Mouse (Mus musculus) G1E (cell line): ENCODE measurements at regions not wholly inside any gene's neighbourhood (a gene's known extent, or its start where the extent isn't known, plus 50 kb on each side); places are given as distances from the start of the nearest gene placed in this dataset.
"Not testable (repeated sequence)": the region's sequence is repeated elsewhere in the genome, so short reads cannot be mapped to it uniquely, and the experiment has no call there.

Experiments
- ATAC-seq: 2 replicates; pipeline ENCODE4 v1.8.0; 2016; ENCODE audit warnings: mild to moderate bottlenecking; ENCODE audit not compliant: insufficient number of reproducible peaks, poor library complexity, low FRiP score, severe bottlenecking; ENCODE audit errors: extremely low read depth
- DNase-seq: peaks from one replicate; pipeline ENCODE4 v3.0.0; 2012; ENCODE audit warnings: low spot score
- H3K27me3 ChIP-seq: 2 replicates; pipeline ENCODE4 v1.6.1; 2012; ENCODE audit warnings: mild to moderate bottlenecking, low read length, inconsistent platforms; ENCODE audit not compliant: insufficient read depth
- H3K36me3 ChIP-seq: replicated peaks from 2 replicates; pipeline ENCODE3; 2012; ENCODE audit warnings: mild to moderate bottlenecking, inconsistent platforms
- H3K4me1 ChIP-seq: 2 replicates; pipeline ENCODE4 v1.6.1; 2012; ENCODE audit warnings: low read depth, low read length, inconsistent platforms, mixed read lengths; ENCODE audit not compliant: insufficient read depth
- H3K4me3 ChIP-seq: 2 replicates; pipeline ENCODE4 v1.5.1; 2012; ENCODE audit warnings: low read depth, mild to moderate bottlenecking, inconsistent platforms, low read length, moderate library complexity, mixed read lengths
- H3K9me3 ChIP-seq: replicated peaks from 2 replicates; pipeline ENCODE4 v1.6.1; 2012; ENCODE audit warnings: inconsistent platforms
- CTCF ChIP-seq: IDR thresholded peaks from 2 replicates; pipeline ENCODE4 v1.5.1; 2012; ENCODE audit warnings: low read depth, low read length, inconsistent platforms, mixed read lengths
- GATA1 ChIP-seq: IDR thresholded peaks from 2 replicates; pipeline ENCODE4 v1.6.1; 2012; ENCODE audit warnings: borderline replicate concordance, low read length, inconsistent platforms, mixed read lengths
- GATA2 ChIP-seq: IDR thresholded peaks from 2 replicates; pipeline ENCODE4 v1.6.1; 2012; ENCODE audit warnings: low read depth, low read length, inconsistent platforms, borderline replicate concordance
- POLR2AphosphoS5 ChIP-seq: IDR thresholded peaks from 2 replicates; pipeline ENCODE4 v1.6.1; 2012; ENCODE audit warnings: low read depth, low read length, inconsistent platforms; ENCODE audit not compliant: insufficient replicate concordance
- TAL1 ChIP-seq: conservative IDR thresholded peaks from 2 replicates; pipeline ENCODE4 v1.6.1; 2012; ENCODE audit warnings: low read depth, low read length, inconsistent platforms, mixed read lengths

DNA sequence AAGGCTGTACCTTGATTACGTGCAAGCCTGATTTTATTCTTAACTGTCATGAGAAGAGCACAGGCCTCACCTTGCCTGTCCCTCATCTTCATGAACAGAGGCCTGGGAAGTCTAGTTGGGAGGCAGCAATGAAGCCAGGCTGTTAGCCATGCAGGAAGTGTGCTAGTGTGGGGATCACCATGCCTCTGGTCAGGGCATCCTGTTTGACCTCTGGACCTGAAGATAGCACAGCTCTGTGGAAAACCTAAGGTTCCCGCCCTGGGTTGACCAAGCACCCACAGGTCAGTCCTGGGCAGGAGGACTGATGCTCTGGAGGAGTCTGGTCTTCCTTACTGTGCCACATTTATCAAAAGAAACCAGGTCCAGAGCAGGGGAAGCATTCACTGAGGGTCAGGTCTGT lies 157.6 kb downstream of the Gm906 start:
- no peak for TF ChIP-seq POLR2AphosphoS5
- TF ChIP-seq GATA2: no peak
- no peak for TF ChIP-seq GATA1
- no peak for DNase-seq

GRCm38 (mm10) chr13:50064841-50065240 lies 185.3 kb downstream of the Gm906 start:
- Histone ChIP-seq H3K36me3 (no peaks in the 10 kb centered on the region), H3K9me3 (no peaks in the 10 kb centered on the region), H3K4me3 (no peak overlapping the region), H3K4me1 (no peaks in the 10 kb centered on the region), H3K27me3 (no peaks in the 10 kb centered on the region)
- ATAC-seq (no peak), DNase-seq (no peak)
- no peak for TF ChIP-seq CTCF
- no peak for TF ChIP-seq POLR2AphosphoS5
- no peak for TF ChIP-seq GATA2
- no peak for TF ChIP-seq GATA1
- TF ChIP-seq TAL1: no peak

More for the DNA sequence above, 157.6 kb downstream of the Gm906 start:
- Histone ChIP-seq H3K36me3 (no peaks in the 10 kb centered on the region), H3K27me3 (no peaks in the 10 kb centered on the region), H3K4me1 (no peaks in the 10 kb centered on the region), H3K4me3 (no peak overlapping the region), H3K9me3 (no peaks in the 10 kb centered on the region)
- ATAC-seq: no peak

DNA sequence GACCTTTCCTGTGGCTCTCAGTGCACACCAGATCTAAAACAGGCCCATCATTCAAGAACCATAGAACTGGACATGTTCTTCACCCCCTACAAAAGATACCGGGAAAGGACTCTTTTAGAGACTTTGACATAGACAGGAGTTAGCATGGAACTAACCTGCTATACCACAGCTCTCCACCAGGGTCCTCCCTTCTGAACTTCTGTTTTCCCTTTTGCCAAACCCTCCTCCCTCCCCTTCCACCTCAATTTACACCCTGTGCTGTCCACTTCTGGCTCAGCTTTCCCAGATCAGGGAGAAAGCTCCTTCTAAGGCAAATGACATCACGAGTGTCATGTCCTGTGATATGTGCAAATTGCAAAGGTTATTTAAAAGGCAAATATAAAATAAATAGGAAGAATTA lies 185.7 kb downstream of the Gm906 start:
- H3K4me1 ChIP-seq, H3K27me3 ChIP-seq, H3K36me3 ChIP-seq, H3K9me3 ChIP-seq, DNase-seq, H3K4me3 ChIP-seq, ATAC-seq: not testable (repeated sequence)

DNA sequence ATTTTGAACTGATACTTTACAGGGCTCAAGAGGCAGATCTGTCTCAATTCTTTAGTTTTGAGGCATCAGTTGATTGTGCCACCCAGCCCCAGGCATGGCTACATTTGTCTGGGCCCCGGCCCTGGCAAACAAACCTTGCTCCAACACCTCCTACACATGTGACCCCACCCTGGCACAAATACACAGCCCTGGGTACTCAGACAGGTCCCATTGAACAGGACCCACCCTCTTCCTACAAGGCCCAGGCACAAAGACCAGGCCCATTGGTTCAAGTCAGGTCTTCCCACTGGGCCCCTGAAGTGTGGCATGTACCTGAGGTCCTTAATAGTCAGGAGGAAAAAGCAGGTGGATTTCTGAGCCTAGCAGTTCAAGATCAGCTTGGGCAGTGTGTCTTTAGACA lies 190.4 kb downstream of the Gm906 start:
- ATAC-seq, H3K36me3 ChIP-seq, H3K27me3 ChIP-seq, H3K4me1 ChIP-seq, H3K9me3 ChIP-seq, DNase-seq, H3K4me3 ChIP-seq: not testable (repeated sequence)

DNA sequence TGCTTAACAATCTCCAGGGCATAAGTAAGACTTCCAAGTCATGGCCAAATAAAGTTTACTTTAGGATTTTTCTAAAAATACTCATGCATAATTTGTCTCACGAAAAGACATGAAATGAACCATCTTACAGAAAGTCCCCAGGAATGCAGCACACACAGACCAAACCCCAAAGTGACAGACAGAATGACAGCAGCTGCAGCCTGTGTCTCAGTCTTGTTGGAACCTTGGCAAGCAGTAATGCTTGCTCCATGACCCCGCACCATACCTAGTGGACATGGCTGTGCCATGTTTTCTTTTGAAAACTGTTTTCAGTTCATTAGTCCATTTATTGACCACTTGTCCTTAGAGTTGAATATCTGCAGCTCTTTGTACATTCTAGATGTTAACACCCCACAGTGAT lies 191.1 kb downstream of the Gm906 start:
- H3K4me1 ChIP-seq, H3K4me3 ChIP-seq, DNase-seq, H3K9me3 ChIP-seq, ATAC-seq, H3K36me3 ChIP-seq, H3K27me3 ChIP-seq: not testable (repeated sequence)

DNA sequence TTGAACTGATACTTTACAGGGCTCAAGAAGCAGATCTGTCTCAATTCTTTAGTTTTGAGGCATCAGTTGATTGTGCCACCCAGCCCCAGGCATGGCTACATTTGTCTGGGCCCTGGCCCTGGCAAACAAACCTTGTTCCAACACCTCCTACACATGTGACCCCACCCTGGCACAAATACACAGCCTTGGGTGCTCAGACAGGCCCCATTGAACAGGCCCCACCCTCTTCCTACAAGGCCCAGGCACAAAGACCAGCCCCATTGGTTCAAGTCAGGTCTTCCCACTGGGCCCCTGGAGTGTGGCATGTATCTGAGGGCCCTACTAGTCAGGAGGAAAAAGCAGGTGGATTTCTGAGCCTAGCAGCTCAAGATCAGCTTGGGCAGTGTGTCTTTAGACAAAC lies 198.4 kb downstream of the Gm906 start:
- not testable (repeated sequence) for H3K9me3 ChIP-seq, H3K36me3 ChIP-seq, H3K4me1 ChIP-seq, H3K27me3 ChIP-seq, DNase-seq, ATAC-seq, H3K4me3 ChIP-seq

- not testable (repeated sequence) for ATAC-seq, H3K4me1 ChIP-seq, H3K36me3 ChIP-seq
Measured at GRCm38 (mm10) chr13:50051110-50051509, 199.0 kb downstream of the Gm906 start.

GRCm38 (mm10) chr13:50031757-50032156 lies 218.4 kb downstream of the Gm906 start:
- Histone ChIP-seq H3K27me3 (no peaks in the 10 kb centered on the region), H3K9me3 (no peaks in the 10 kb centered on the region; the same call in 1 of the 2 replicates), H3K4me3 (no peak overlapping the region), H3K4me1 (no peaks in the 10 kb centered on the region), H3K36me3 (no peaks in the 10 kb centered on the region)
- TF ChIP-seq GATA2: no peak
- peak; percentile 59 for TF ChIP-seq CTCF
- DNase-seq (no peak), ATAC-seq (no peak)

More at GRCm38 (mm10) chr13:50051110-50051509, 199.0 kb downstream of the Gm906 start:
- H3K9me3 ChIP-seq, H3K4me3 ChIP-seq, DNase-seq, H3K27me3 ChIP-seq: not testable (repeated sequence)

DNA sequence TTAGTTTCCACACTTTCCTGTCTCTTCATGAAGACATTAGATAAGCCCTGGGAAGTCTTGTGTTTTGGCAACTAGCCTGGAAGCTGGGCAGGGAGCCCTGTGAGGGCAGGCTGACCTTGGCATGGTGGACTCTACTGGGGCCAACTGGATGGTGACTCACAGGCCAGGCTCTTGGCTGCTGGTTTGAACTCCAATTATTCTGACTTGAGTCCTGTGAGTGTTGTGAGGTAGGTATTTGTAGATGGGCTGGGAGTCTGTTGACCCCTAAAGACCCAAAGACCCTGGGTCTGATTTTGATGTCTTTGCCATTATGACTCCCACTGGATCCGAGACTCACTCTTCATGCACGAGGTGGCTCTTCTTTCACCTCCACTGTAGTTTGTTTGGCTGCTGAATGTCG lies 208.9 kb upstream of the Gm30302 start:
- not testable (repeated sequence) for H3K9me3 ChIP-seq, DNase-seq, H3K4me1 ChIP-seq, H3K27me3 ChIP-seq, H3K4me3 ChIP-seq, ATAC-seq, H3K36me3 ChIP-seq

GRCm38 (mm10) chr13:49966072-49966471 lies 167.3 kb upstream of the Gm30302 start:
- not testable (repeated sequence) for H3K9me3 ChIP-seq, H3K27me3 ChIP-seq, H3K4me1 ChIP-seq, ATAC-seq, DNase-seq, H3K36me3 ChIP-seq, H3K4me3 ChIP-seq

DNA sequence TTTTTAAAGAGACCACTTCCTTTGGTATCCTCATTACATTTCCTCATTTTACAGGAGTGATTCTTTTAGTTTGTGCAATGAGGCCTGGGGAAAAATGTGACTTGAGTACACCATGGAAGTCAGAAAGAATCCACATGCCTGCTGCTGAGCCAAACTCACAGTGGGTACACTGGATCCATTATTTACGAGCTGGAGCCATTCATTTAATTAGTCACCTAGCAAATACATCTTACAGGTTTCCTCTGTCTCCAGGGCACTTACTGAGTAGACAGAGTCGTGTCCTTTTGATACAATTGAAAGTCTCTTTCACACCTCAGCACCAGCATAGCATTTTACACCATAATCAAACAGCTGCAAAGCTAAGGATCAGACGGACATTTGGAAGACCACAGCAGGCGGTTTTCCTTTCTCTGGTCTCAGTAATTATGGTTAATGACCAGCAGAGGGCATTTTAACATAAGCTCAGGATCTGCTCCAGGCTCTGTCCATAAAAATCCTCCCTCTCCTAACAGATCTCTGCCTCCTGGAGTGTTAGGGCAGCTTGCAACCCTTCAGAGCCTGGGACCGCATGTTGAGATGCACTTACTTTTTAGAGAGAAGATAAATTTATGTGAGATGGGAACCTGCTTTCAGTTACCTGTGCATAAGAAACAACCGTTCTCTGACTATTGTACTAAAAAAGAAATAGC lies 159.3 kb upstream of the Gm30302 start:
- not testable (repeated sequence) for H3K27me3 ChIP-seq, H3K9me3 ChIP-seq, H3K4me1 ChIP-seq, DNase-seq, H3K36me3 ChIP-seq, ATAC-seq, H3K4me3 ChIP-seq
